Comparison of ENCODE assay signal across 8 mouse cellular contexts in the genomic region with DNA sequence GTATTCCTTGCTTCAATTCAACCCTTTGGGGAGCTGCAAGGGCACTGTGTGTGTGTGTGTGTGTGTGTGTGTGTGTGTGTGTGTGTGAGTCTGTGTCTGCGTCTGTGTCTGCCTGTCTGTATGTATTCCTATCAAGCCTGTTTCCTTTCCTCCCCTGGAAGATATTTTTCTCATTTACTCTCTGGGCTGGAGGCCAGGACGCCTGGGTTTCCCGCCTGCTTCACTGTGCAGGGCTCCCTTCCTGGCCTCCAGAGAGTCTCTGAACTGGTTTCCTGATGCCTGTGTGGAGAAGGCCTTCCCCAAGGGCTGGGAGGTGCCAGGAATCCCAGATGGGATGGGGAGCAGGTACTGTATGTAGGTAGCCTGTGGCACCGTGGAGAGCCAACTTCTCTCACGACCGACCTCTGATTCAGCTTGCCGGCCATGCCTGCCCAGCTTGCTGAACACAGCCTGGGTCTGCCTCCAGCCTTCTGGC. TPM values are rescaled to one million over a fixed set of nuclear protein-coding genes. Genes with fewer than 3 reads are reported as not detected.
DNase-seq lines count a peak whose midpoint lies in the region; ATAC-seq and TF ChIP-seq lines count a peak whose summit lies in the region.

No protein-coding gene starts in this region.

- no peak for ATAC-seq in kidney, embryonic 16.5 days (ENCODE audit: low FRiP score, low TSS enrichment)
- ATAC-seq in heart, postnatal 0 days (ENCODE audit: insufficient read depth, low read depth), result no peak
- no peak for ATAC-seq in liver, postnatal 0 days

- WGBS in kidney, embryonic 16.5 days, result 47% methylated on average over 7 of the region's 7 CpGs
- WGBS in heart, postnatal 0 days, result 12% methylated on average over 7 of the region's 7 CpGs
- WGBS in liver, postnatal 0 days (ENCODE audit: insufficient replicate concordance), result 56% methylated on average over 7 of the region's 7 CpGs

- H3K4me3 ChIP-seq in kidney, embryonic 16.5 days (ENCODE audit: low read length), result no peak overlapping the region
- H3K4me3 ChIP-seq in heart, postnatal 0 days (ENCODE audit: low read depth, low read length), result no peak overlapping the region
- no peak overlapping the region for H3K4me3 ChIP-seq in liver, postnatal 0 days (ENCODE audit: low read depth, low read length)

- peak overlapping the region; percentile 50 for H3K27ac ChIP-seq in kidney, embryonic 16.5 days (ENCODE audit: low read length)
- peak overlapping the region; percentile 95 for H3K27ac ChIP-seq in heart, postnatal 0 days (ENCODE audit: low read depth)
- H3K27ac ChIP-seq in liver, postnatal 0 days (ENCODE audit: low read depth), result 0 out of 2 replicates have a peak overlapping the region, but pooled peaks have one; percentile 16

- DNase-seq in kidney, adult 8-10 months, result no peak
- peak; percentile 89 for DNase-seq in cerebellum, adult 9-10 months
- DNase-seq in heart, postnatal 0 days (ENCODE audit: low spot score), result peak; percentile 31
- DNase-seq in liver, postnatal 0 days, result no peak
- DNase-seq in left cerebral cortex, adult 11 months (ENCODE audit: low spot score), result no peak
- DNase-seq in T-cell, adult 2 months (ENCODE audit: low spot score), result no peak
- no peak for DNase-seq in layer of hippocampus, adult 8-10 months (ENCODE audit: low spot score in 2 of 2)

- H3K9me3 ChIP-seq in kidney, embryonic 16.5 days (ENCODE audit: low read length), result no peaks in the 10 kb centered on the region
- no peaks in the 10 kb centered on the region for H3K9me3 ChIP-seq in heart, postnatal 0 days (replicated peaks; ENCODE audit: control insufficient read depth, low read length)
- no peaks in the 10 kb centered on the region for H3K9me3 ChIP-seq in liver, postnatal 0 days (ENCODE audit: low read length)

- H3K36me3 ChIP-seq in kidney, embryonic 16.5 days (ENCODE audit: insufficient read depth, low read length), result no peaks in the 10 kb centered on the region
- H3K36me3 ChIP-seq in heart, postnatal 0 days (replicated peaks; ENCODE audit: control insufficient read depth, insufficient read depth, low read length), result no peaks in the 10 kb centered on the region
- H3K36me3 ChIP-seq in liver, postnatal 0 days (replicated peaks; ENCODE audit: insufficient read depth, low read length), result no peaks in the 10 kb centered on the region

- TF ChIP-seq EP300 in heart, postnatal 0 days (IDR thresholded peaks at IDR 0.05; ENCODE audit: low read depth), result no peak
- TF ChIP-seq EP300 in liver, postnatal 0 days (IDR thresholded peaks at IDR 0.05; ENCODE audit: low read depth), result no peak

- H3K4me2 ChIP-seq in kidney, embryonic 16.5 days (replicated peaks; ENCODE audit: low read depth, low read length), result peak overlapping the region; percentile 69
- no peak overlapping the region for H3K4me2 ChIP-seq in heart, postnatal 0 days (ENCODE audit: low read depth, low read length)
- H3K4me2 ChIP-seq in liver, postnatal 0 days (ENCODE audit: low read depth, low read length), result no peak overlapping the region

- H3K27me3 ChIP-seq in kidney, embryonic 16.5 days (ENCODE audit: insufficient read depth, low read length), result no peaks in the 10 kb centered on the region
- no peaks in the 10 kb centered on the region for H3K27me3 ChIP-seq in heart, postnatal 0 days (ENCODE audit: control insufficient read depth, insufficient read depth, low read length)
- H3K27me3 ChIP-seq in liver, postnatal 0 days (ENCODE audit: insufficient read depth, low read length), result peaks cover 13% of the 10 kb centered on the region; the same call in 1 of the 2 replicates

- H3K4me1 ChIP-seq in kidney, embryonic 16.5 days (ENCODE audit: insufficient read depth, low read length), result peaks cover 81% of the 10 kb centered on the region
- peaks cover 90% of the 10 kb centered on the region for H3K4me1 ChIP-seq in heart, postnatal 0 days (ENCODE audit: control insufficient read depth, insufficient read depth)
- peaks cover 42% of the 10 kb centered on the region for H3K4me1 ChIP-seq in liver, postnatal 0 days (ENCODE audit: insufficient read depth)

- H3K9ac ChIP-seq in kidney, embryonic 16.5 days (replicated peaks; ENCODE audit: low read length), result peak overlapping the region; percentile 48
- 0 out of 2 replicates have a peak overlapping the region, but pooled peaks have one; percentile 25 for H3K9ac ChIP-seq in heart, postnatal 0 days (replicated peaks; ENCODE audit: low read depth, low read length)
- H3K9ac ChIP-seq in liver, postnatal 0 days (replicated peaks), result no peak overlapping the region

- no peak for TF ChIP-seq CTCF in heart, postnatal 0 days (IDR thresholded peaks at IDR 0.05; ENCODE audit: low read depth)
- TF ChIP-seq CTCF in liver, postnatal 0 days (IDR thresholded peaks at IDR 0.05; ENCODE audit: low read depth), result no peak

RNA-seq across cellular contexts. Expression of a gene that starts 2.5 kb away (rescaled TPM):
- 31.4 and 32.5 TPM in 2 replicates for polyA plus RNA-seq in kidney, embryonic 16.5 days (2015; fragmentation: Nextera tagmentation; extraction: Ambion mirVana)
- total RNA-seq in heart, postnatal 0 days (2014; rRNA removed; ENCODE audit: low replicate concordance), result 24.0 and 36.2 TPM in 2 replicates
- polyA plus RNA-seq in heart, postnatal 0 days (2015; fragmentation: Nextera tagmentation; extraction: Ambion mirVana), result 14.7 and 15.8 TPM in 2 replicates
- 5.4 and 5.6 TPM in 2 replicates for polyA plus RNA-seq in liver, postnatal 0 days (2015; fragmentation: Nextera tagmentation; extraction: Ambion mirVana)
- total RNA-seq in layer of hippocampus, adult 8-10 months (2022), result 10 to 100 TPM; 17.3 to 20.2 (median 19.4) TPM

RNA-seq across cellular contexts. Expression of a gene that starts 22.6 kb away (rescaled TPM):
- 36.2 and 38.6 TPM in 2 replicates for polyA plus RNA-seq in kidney, embryonic 16.5 days (2015; fragmentation: Nextera tagmentation; extraction: Ambion mirVana)
- total RNA-seq in heart, postnatal 0 days (2014; rRNA removed; ENCODE audit: low replicate concordance), result 1.4 and 2.2 TPM in 2 replicates
- polyA plus RNA-seq in heart, postnatal 0 days (2015; fragmentation: Nextera tagmentation; extraction: Ambion mirVana), result 4.2 and 4.5 TPM in 2 replicates
- polyA plus RNA-seq in liver, postnatal 0 days (2015; fragmentation: Nextera tagmentation; extraction: Ambion mirVana), result 19.1 and 22.3 TPM in 2 replicates
- total RNA-seq in layer of hippocampus, adult 8-10 months (2022), result 1 to 10 TPM in 1 of 4 experiments, under 1 TPM in 3; 0.36 to 1.2 (median 0.44) TPM

RNA-seq across cellular contexts. Expression of a gene that starts 52.7 kb away (rescaled TPM):
- 0.59 TPM in 1 of 2 replicates, not detected in the other for polyA plus RNA-seq in kidney, embryonic 16.5 days (2015; fragmentation: Nextera tagmentation; extraction: Ambion mirVana)
- 4.2 and 14.7 TPM in 2 replicates for total RNA-seq in heart, postnatal 0 days (2014; rRNA removed; ENCODE audit: low replicate concordance)
- polyA plus RNA-seq in heart, postnatal 0 days (2015; fragmentation: Nextera tagmentation; extraction: Ambion mirVana), result 5.8 and 6.3 TPM in 2 replicates
- not detected in 2 replicates for polyA plus RNA-seq in liver, postnatal 0 days (2015; fragmentation: Nextera tagmentation; extraction: Ambion mirVana)
- 1 to 10 TPM in 2 of 4 experiments, not detected in 2; 1.4 to 1.6 TPM for total RNA-seq in layer of hippocampus, adult 8-10 months (2022)

Comparison
In these comparisons a context has a peak if more than half of its experiments do, and no peak if none do; other contexts are left out.
1. H3K27ac ChIP-seq: peak in every context shown above with its lines; median percentile 95 in heart, postnatal 0 days; 50 in kidney, embryonic 16.5 days; 16 in liver, postnatal 0 days.
2. DNase-seq: peak in cerebellum, adult 9-10 months (single experiment) and heart, postnatal 0 days (single experiment); none in kidney, adult 8-10 months (0 of 2), liver, postnatal 0 days (single experiment), left cerebral cortex, adult 11 months (single experiment), T-cell, adult 2 months (single experiment) and layer of hippocampus, adult 8-10 months (0 of 2).